Mouse (Mus musculus) liver, embryonic 14.5 days (tissue): ENCODE results near the gene Minos1. TPM values are rescaled to one million over a fixed set of nuclear protein-coding genes. Genes with fewer than 3 reads are reported as not detected.

Experiments used
- ATAC-seq: fragments of 200-750 bp; cut with Nextera tagmentation; 2 replicates; pipeline ENCODE4 v1.8.0; 2017; ENCODE audit warnings: moderate number of reproducible peaks, mild to moderate bottlenecking, moderate library complexity; ENCODE audit not compliant: insufficient read depth
- DNase-seq, 3 experiments: peaks; one replicate each; pipeline ENCODE4 v3.0.0-alpha.2; 2012 to 2013; ENCODE audit warnings: low read depth in 3 of 3, low spot score in 3 of 3
- H3K27ac ChIP-seq: fragments of 300-500 bp; sonication (generic); 2 replicates; pipeline ENCODE4 v1.5.1; 2014; ENCODE audit warnings: moderate library complexity, mild to moderate bottlenecking, control low read depth, inconsistent platforms
- H3K27me3 ChIP-seq: fragments of 300-500 bp; sonication (generic); 2 replicates; pipeline ENCODE4 v1.6.1; 2014; ENCODE audit warnings: mild to moderate bottlenecking, low read length, moderate library complexity; ENCODE audit not compliant: control insufficient read depth, insufficient read depth
- H3K36me3 ChIP-seq: fragments of 300-500 bp; sonication (generic); replicated peaks from 2 replicates; pipeline ENCODE4 v1.6.1; 2014; ENCODE audit warnings: low read depth; ENCODE audit not compliant: control insufficient read depth, insufficient read depth
- H3K4me1 ChIP-seq, 2 experiments: fragments of 200-500 bp in 1 of 2; fragments of 300-500 bp in 1 of 2; sonication (generic) in 1 of 2; replicated peaks; 2 replicates each; pipeline ENCODE4 v1.6.1; 2012 to 2014; ENCODE audit warnings: antibody characterized with exemption in 1 of 2, inconsistent platforms in 1 of 2, low read length in 1 of 2; ENCODE audit not compliant: control insufficient read depth in 2 of 2, insufficient read depth in 2 of 2
- H3K4me2 ChIP-seq: fragments of 300-500 bp; sonication (generic); 2 replicates; pipeline ENCODE4 v1.6.1; 2014; ENCODE audit warnings: low read depth, mild to moderate bottlenecking, control low read depth, moderate library complexity
- H3K4me3 ChIP-seq, 2 experiments: fragments of 200-500 bp in 1 of 2; fragments of 300-500 bp in 1 of 2; sonication (generic) in 1 of 2; 2 replicates each; pipeline ENCODE4 v1.5.1; 2012 to 2014; ENCODE audit warnings: low read depth in 2 of 2, low read length in 2 of 2, mild to moderate bottlenecking in 2 of 2, control low read depth in 1 of 2, inconsistent platforms in 1 of 2, moderate library complexity in 1 of 2; ENCODE audit not compliant: insufficient read depth in 1 of 2
- H3K9ac ChIP-seq: fragments of 300-500 bp; sonication (generic); replicated peaks from 2 replicates; pipeline ENCODE4 v1.6.1; 2014; ENCODE audit warnings: mild to moderate bottlenecking, control low read depth, moderate library complexity
- H3K9me3 ChIP-seq: fragments of 300-500 bp; sonication (generic); 2 replicates; pipeline ENCODE4 v1.6.1; 2016; ENCODE audit warnings: low read length, mixed read lengths; ENCODE audit not compliant: control insufficient read depth
- CTCF ChIP-seq: IDR thresholded peaks from 2 replicates; pipeline ENCODE4 v1.5.1; 2016; ENCODE audit warnings: antibody characterized with exemption, low read depth, control low read depth
- EP300 ChIP-seq: IDR thresholded peaks from 2 replicates; pipeline ENCODE4 v1.6.1; 2016; ENCODE audit warnings: antibody characterized with exemption, low read depth
- WGBS: fragments of 180-500 bp; shearing (Covaris S2); extraction: QIAGEN DNeasy Blood & Tissue Kit; methylation state at CpG from one replicate; pipeline ENCODE4 v1.1.7; 2014; ENCODE audit not compliant: insufficient replicate concordance; 5-methylcytosine and 5-hydroxymethylcytosine counted together
- polyA plus RNA-seq, 2 experiments: library from polyadenylated mRNA; depleted of rRNA in 1 of 2; stranded (reverse) in 1 of 2; unstranded in 1 of 2; fragments of >200 nt; fragmentation: Nextera tagmentation in 1 of 2; extraction: Ambion mirVana in 1 of 2; gene quantifications; 2 replicates each; pipeline versions ENCODE4 v1.2.1 to v1.2.3; 2012 to 2014

The Minos1 gene
- polyA plus RNA-seq, 2 experiments, result 94.0 to 424 TPM

- no peak overlapping the region for H3K4me3 ChIP-seq
- H3K9ac ChIP-seq, result no peak overlapping the region
- H3K9me3 ChIP-seq, result no peaks in the 10 kb centered on the region; the same call in 1 of the 2 replicates
- no peak overlapping the region for H3K4me2 ChIP-seq
- ATAC-seq (no peak), DNase-seq (no peak)
- TF ChIP-seq EP300 (no peak), CTCF (peak; percentile 69)
- no peaks in the 10 kb centered on the region for H3K36me3 ChIP-seq
- 78% methylated on average over 3 of the region's 3 CpGs for WGBS
- H3K27ac ChIP-seq, result no peak overlapping the region
- no peaks in the 10 kb centered on the region for H3K27me3 ChIP-seq
- peaks cover 6 to 12% of the 10 kb centered on the region in 2 experiments for H3K4me1 ChIP-seq
Measured at GRCm38 (mm10) chr4:139177921-139178320, 47.0 kb upstream of the Minos1 start.

- WGBS, result 50% methylated on average over 6 of the region's 6 CpGs
- Histone ChIP-seq H3K4me2 (no peak overlapping the region), H3K4me1 (peaks cover 6 to 12% of the 10 kb centered on the region in 2 experiments), H3K36me3 (no peaks in the 10 kb centered on the region), H3K9me3 (no peaks in the 10 kb centered on the region; the same call in 1 of the 2 replicates), H3K4me3 (no peak overlapping the region), H3K27ac (no peak overlapping the region), H3K27me3 (no peaks in the 10 kb centered on the region), H3K9ac (no peak overlapping the region)
- DNase-seq (no peak), ATAC-seq (no peak)
- TF ChIP-seq EP300 (no peak), CTCF (no peak)
Measured at GRCm38 (mm10) chr4:139176023-139176422, 45.1 kb upstream of the Minos1 start.

GRCm38 (mm10) chr4:139175061-139175971 lies 44.4 kb upstream of the Minos1 start:
- 53% methylated on average over 20 of the region's 20 CpGs for WGBS

GRCm38 (mm10) chr4:139169748-139170279 lies 38.9 kb upstream of the Minos1 start:
- TF ChIP-seq EP300 (no peak), CTCF (no peak)
- Histone ChIP-seq H3K4me1 (peaks cover 0 to 3% of the 10 kb centered on the region in 2 experiments; a peak in 2 of 4 replicates), H3K27me3 (no peaks in the 10 kb centered on the region), H3K4me3 (no peak overlapping the region), H3K27ac (no peak overlapping the region), H3K9ac (no peak overlapping the region), H3K9me3 (no peaks in the 10 kb centered on the region), H3K36me3 (no peaks in the 10 kb centered on the region), H3K4me2 (no peak overlapping the region)
- ATAC-seq, result no peak
- WGBS, result 69% methylated on average over 12 of the region's 12 CpGs
- DNase-seq, result no peak

More at GRCm38 (mm10) chr4:139175061-139175971, 44.4 kb upstream of the Minos1 start:
- Histone ChIP-seq H3K9me3 (no peaks in the 10 kb centered on the region; the same call in 1 of the 2 replicates), H3K4me2 (no peak overlapping the region), H3K27ac (no peak overlapping the region), H3K36me3 (no peaks in the 10 kb centered on the region), H3K4me3 (no peak overlapping the region), H3K9ac (no peak overlapping the region), H3K27me3 (no peaks in the 10 kb centered on the region), H3K4me1 (peaks cover 5 to 10% of the 10 kb centered on the region in 2 experiments)
- DNase-seq (no peak), ATAC-seq (no peak)
- TF ChIP-seq EP300 (no peak), CTCF (no peak)
